Mouse (Mus musculus) splenic B cell, adult 2 months (primary cell): ENCODE results near the gene Ap2a1.

Source experiments
- DNase-seq: peaks from one replicate; pipeline ENCODE4 v3.0.0-alpha.2; 2011; ENCODE audit warnings: low read depth, low spot score
- H3K27me3 ChIP-seq: 2 replicates; pipeline ENCODE4 v1.6.1; 2012; ENCODE audit warnings: mild to moderate bottlenecking, low read length, moderate library complexity, mixed read lengths; ENCODE audit not compliant: control insufficient read depth, poor library complexity, insufficient read depth, severe bottlenecking
- H3K36me3 ChIP-seq: 2 replicates; pipeline ENCODE4 v1.6.1; 2012; ENCODE audit warnings: mild to moderate bottlenecking, low read length, moderate library complexity, mixed read lengths; ENCODE audit not compliant: control insufficient read depth, poor library complexity, insufficient read depth, severe bottlenecking

Gene Ap2a1

GRCm38 (mm10) chr7:44919127-44919526 is 10.2 kb downstream of the Ap2a1 start:
- Histone ChIP-seq H3K36me3 (no peaks in the 10 kb centered on the region), H3K27me3 (no peaks in the 10 kb centered on the region)
- DNase-seq = no peak

GRCm38 (mm10) chr7:44918219-44918618 is 11.1 kb downstream of the Ap2a1 start:
- Histone ChIP-seq H3K27me3 (no peaks in the 10 kb centered on the region), H3K36me3 (peaks cover 2% of the 10 kb centered on the region; the same call in 1 of the 2 replicates)
- no peak for DNase-seq

GRCm38 (mm10) chr7:44916881-44917280 is 12.4 kb downstream of the Ap2a1 start:
- no peaks in the 10 kb centered on the region for H3K27me3 ChIP-seq
- peaks cover 2% of the 10 kb centered on the region; the same call in 1 of the 2 replicates for H3K36me3 ChIP-seq
- no peak for DNase-seq

- DNase-seq = no peak
- no peaks in the 10 kb centered on the region for H3K27me3 ChIP-seq
- peaks cover 2% of the 10 kb centered on the region; the same call in 1 of the 2 replicates for H3K36me3 ChIP-seq
Measured at GRCm38 (mm10) chr7:44916191-44916590, 13.1 kb downstream of the Ap2a1 start.

GRCm38 (mm10) chr7:44915314-44915713 is 14.0 kb downstream of the Ap2a1 start:
- H3K36me3 ChIP-seq = peaks cover 2% of the 10 kb centered on the region; the same call in 1 of the 2 replicates
- H3K27me3 ChIP-seq = no peaks in the 10 kb centered on the region
- no peak for DNase-seq

- DNase-seq = no peak
- peaks cover 4% of the 10 kb centered on the region for H3K36me3 ChIP-seq
- H3K27me3 ChIP-seq = no peaks in the 10 kb centered on the region
Measured at GRCm38 (mm10) chr7:44914396-44914795, 14.9 kb downstream of the Ap2a1 start.

- Histone ChIP-seq H3K27me3 (no peaks in the 10 kb centered on the region), H3K36me3 (peaks cover 8% of the 10 kb centered on the region)
- no peak for DNase-seq
Measured at GRCm38 (mm10) chr7:44908706-44909476, 20.4 kb downstream of the Ap2a1 start.

- H3K27me3 ChIP-seq = no peaks in the 10 kb centered on the region
- peaks cover 7% of the 10 kb centered on the region for H3K36me3 ChIP-seq
- DNase-seq = no peak
Measured at GRCm38 (mm10) chr7:44905430-44905829, 23.9 kb downstream of the Ap2a1 start.

GRCm38 (mm10) chr7:44901230-44901722 is 28.0 kb downstream of the Ap2a1 start:
- Histone ChIP-seq H3K27me3 (no peaks in the 10 kb centered on the region), H3K36me3 (peaks cover 2% of the 10 kb centered on the region)
- DNase-seq = peak; percentile 84

- no peaks in the 10 kb centered on the region for H3K27me3 ChIP-seq
- DNase-seq = no peak
Measured at GRCm38 (mm10) chr7:44900632-44901031, 28.7 kb downstream of the Ap2a1 start.

GRCm38 (mm10) chr7:44898607-44899006 is 30.7 kb downstream of the Ap2a1 start:
- Histone ChIP-seq H3K36me3 (no peaks in the 10 kb centered on the region; the same call in 1 of the 2 replicates), H3K27me3 (no peaks in the 10 kb centered on the region)
- peak; percentile 26 for DNase-seq

More at GRCm38 (mm10) chr7:44900632-44901031, 28.7 kb downstream of the Ap2a1 start:
- peaks cover 2% of the 10 kb centered on the region for H3K36me3 ChIP-seq

- Histone ChIP-seq H3K27me3 (no peaks in the 10 kb centered on the region), H3K36me3 (no peaks in the 10 kb centered on the region; the same call in 1 of the 2 replicates)
- DNase-seq = no peak
Measured at GRCm38 (mm10) chr7:44896499-44896898, 32.8 kb downstream of the Ap2a1 start.

GRCm38 (mm10) chr7:44895593-44896434 is 33.5 kb downstream of the Ap2a1 start, which contains the start of gene Fuz:
Fuz (plus strand) TSS chr7:44896079.
- Histone ChIP-seq H3K36me3 (no peaks in the 10 kb centered on the region; the same call in 1 of the 2 replicates), H3K27me3 (no peaks in the 10 kb centered on the region)
- peak; percentile 94 for DNase-seq

- no peak for DNase-seq
- Histone ChIP-seq H3K27me3 (no peaks in the 10 kb centered on the region), H3K36me3 (no peaks in the 10 kb centered on the region; the same call in 1 of the 2 replicates)
Measured at GRCm38 (mm10) chr7:44895206-44895592, 34.1 kb downstream of the Ap2a1 start.

GRCm38 (mm10) chr7:44894175-44894574 is 35.1 kb downstream of the Ap2a1 start:
- Histone ChIP-seq H3K27me3 (no peaks in the 10 kb centered on the region), H3K36me3 (no peaks in the 10 kb centered on the region; the same call in 1 of the 2 replicates)
- no peak for DNase-seq
